Mouse (Mus musculus): ENCODE data around the gene Macc1. TPM values are rescaled to one million over a fixed set of nuclear protein-coding genes. Genes with fewer than 3 reads are reported as not detected.
A peak's percentile ranks its signal among the peaks of the same experiment; 100 is the strongest.

Macc1 gene
- total and polyA plus RNA-seq, 2 experiments from 2014 or later: 0.04 to 0.05 TPM

DNA sequence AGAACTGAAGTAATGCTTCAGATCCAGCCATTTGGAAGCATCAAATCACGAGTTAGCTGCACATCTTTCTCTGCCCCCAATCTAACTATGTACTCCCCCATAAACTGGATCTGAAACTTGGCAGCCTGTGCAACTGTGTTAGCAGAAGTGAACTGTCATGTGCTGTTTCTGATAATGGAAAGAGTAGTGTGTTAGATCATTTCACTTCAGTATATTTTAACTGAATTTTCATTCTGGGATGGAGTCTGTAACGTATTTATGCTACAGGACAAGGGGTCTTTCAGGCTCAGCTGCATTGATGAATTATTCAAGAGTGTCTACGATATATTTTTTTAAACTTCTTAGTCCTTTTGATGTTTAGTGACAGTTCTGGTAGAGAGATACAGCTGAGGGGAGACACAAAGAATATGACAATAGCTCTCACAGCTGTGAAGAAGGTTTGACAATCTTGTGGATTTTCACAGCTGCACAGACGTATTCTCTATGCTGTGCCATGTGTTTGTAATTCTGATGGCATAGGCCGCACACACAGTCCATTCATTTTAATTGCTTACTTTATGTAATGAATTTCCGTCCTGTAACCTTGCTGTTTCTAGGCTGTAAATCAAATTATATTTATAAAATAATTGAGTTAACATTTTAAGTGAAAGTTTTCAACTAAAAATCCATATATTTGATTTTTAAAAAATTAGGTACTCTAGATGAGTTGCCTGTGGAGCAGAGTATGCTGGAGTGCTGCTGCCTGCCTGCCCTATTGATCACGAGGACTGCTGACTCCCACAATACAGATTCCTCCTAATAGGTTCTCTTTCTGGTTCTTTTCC, 43.6 kb downstream of the Macc1 start:
- no peaks in the 10 kb centered on the region for H3K4me1 ChIP-seq (ENCODE audit: insufficient read depth, low read length)
- no peaks in the 10 kb centered on the region for H3K9me3 ChIP-seq (ENCODE audit: low read length)
- no peak overlapping the region for H3K4me3 ChIP-seq (ENCODE audit: low read length)
- H3K27me3 ChIP-seq (ENCODE audit: insufficient read depth, low read length): no peaks in the 10 kb centered on the region
- no peak overlapping the region for H3K4me2 ChIP-seq (ENCODE audit: low read depth, low read length)
- 34% methylated on average over 7 of the region's 7 CpGs for WGBS
- DNase-seq (ENCODE audit: low spot score): peak; percentile 3
- TF ChIP-seq CTCF (IDR thresholded peaks at IDR 0.05; ENCODE audit: low read depth): no peak
- no peaks in the 10 kb centered on the region for H3K36me3 ChIP-seq (ENCODE audit: insufficient read depth, low read length)
- H3K9ac ChIP-seq (replicated peaks; ENCODE audit: low read length): no peak overlapping the region
- H3K27ac ChIP-seq: no peak overlapping the region
- no peak for ATAC-seq

DNA sequence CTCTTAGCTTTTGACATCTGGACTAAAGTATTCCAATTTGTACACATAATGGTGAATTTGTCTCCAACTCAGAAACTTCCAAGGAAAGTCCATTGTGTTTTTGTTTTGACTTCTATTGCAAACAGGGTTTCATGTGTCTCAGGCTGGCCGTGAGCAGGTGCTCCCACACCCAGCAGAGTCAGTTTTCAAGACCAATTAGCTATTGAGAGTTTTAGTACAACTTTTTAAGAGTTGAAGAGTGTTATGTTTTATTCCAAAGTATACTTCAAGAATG, 44.1 kb downstream of the Macc1 start:
- H3K27me3 ChIP-seq (ENCODE audit: insufficient read depth, low read length): no peaks in the 10 kb centered on the region
- TF ChIP-seq CTCF (IDR thresholded peaks at IDR 0.05; ENCODE audit: low read depth): no peak
- no peaks in the 10 kb centered on the region for H3K9me3 ChIP-seq (ENCODE audit: low read length)
- no peak overlapping the region for H3K9ac ChIP-seq (replicated peaks; ENCODE audit: low read length)
- no peaks in the 10 kb centered on the region for H3K36me3 ChIP-seq (ENCODE audit: insufficient read depth, low read length)
- H3K27ac ChIP-seq: no peak overlapping the region
- WGBS: 47% methylated on average over 1 of the region's 1 CpGs
- no peak overlapping the region for H3K4me2 ChIP-seq (ENCODE audit: low read depth, low read length)
- H3K4me3 ChIP-seq (ENCODE audit: low read length): no peak overlapping the region
- H3K4me1 ChIP-seq (ENCODE audit: insufficient read depth, low read length): no peaks in the 10 kb centered on the region
- no peak for ATAC-seq
- DNase-seq (ENCODE audit: low spot score): no peak

DNA sequence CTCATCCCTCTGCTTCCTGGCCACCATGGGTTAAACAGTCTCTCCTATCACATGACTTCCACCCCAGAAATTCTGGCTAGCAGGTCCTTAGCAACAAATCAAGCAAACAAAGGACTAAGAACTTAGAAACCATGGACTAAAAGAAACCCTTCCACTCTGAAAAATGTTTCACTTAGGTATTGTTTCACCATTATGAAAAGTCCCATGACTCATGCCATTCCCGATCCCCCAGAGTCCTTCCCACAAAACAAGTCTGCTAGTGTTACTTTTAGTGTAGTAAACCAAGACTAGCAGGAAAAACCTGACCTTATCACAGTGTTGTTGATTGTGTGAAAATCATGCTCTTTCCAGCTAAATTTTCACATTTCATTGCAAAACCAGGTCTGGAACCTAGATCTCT, 51.0 kb downstream of the Macc1 start:
- H3K4me1 ChIP-seq (ENCODE audit: insufficient read depth, low read length): no peaks in the 10 kb centered on the region
- H3K4me2 ChIP-seq (ENCODE audit: low read depth, low read length): no peak overlapping the region
- H3K36me3 ChIP-seq (ENCODE audit: insufficient read depth, low read length): no peaks in the 10 kb centered on the region
- no peak overlapping the region for H3K9ac ChIP-seq (replicated peaks; ENCODE audit: low read length)
- DNase-seq (ENCODE audit: low spot score) (no peak), ATAC-seq (no peak)
- no peak for TF ChIP-seq CTCF (IDR thresholded peaks at IDR 0.05; ENCODE audit: low read depth)
- WGBS: 59% methylated on average over 1 of the region's 1 CpGs
- no peak overlapping the region for H3K4me3 ChIP-seq (ENCODE audit: low read length)
- H3K9me3 ChIP-seq (ENCODE audit: low read length): no peaks in the 10 kb centered on the region
- H3K27me3 ChIP-seq (ENCODE audit: insufficient read depth, low read length): no peaks in the 10 kb centered on the region
- no peak overlapping the region for H3K27ac ChIP-seq

DNA sequence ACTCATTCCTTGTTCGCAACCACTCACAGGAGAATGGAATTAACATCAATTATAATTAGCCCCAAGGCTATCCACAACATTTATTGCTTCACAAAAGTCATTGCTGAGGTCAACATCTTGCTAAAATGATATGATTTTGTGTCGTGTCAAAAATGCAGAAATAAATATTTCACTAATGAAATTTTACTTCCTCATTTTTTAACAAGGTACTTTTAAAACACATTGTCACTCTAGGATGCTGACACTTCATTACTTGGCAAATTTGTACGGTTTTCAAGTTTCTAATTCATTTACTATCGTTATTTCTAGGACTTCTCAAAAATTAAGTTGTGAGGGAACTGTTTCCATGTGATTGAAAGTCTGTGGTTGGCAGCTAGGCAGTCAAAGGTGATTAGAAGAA, 55.8 kb downstream of the Macc1 start:
- no peak overlapping the region for H3K4me3 ChIP-seq (ENCODE audit: low read length)
- H3K9ac ChIP-seq (replicated peaks; ENCODE audit: low read length): no peak overlapping the region
- WGBS: 82% methylated on average over 4 of the region's 4 CpGs
- H3K27ac ChIP-seq: no peak overlapping the region
- H3K36me3 ChIP-seq (ENCODE audit: insufficient read depth, low read length): no peaks in the 10 kb centered on the region
- H3K4me1 ChIP-seq (ENCODE audit: insufficient read depth, low read length): no peaks in the 10 kb centered on the region
- no peak for ATAC-seq
- DNase-seq (ENCODE audit: low spot score): no peak
- H3K4me2 ChIP-seq (ENCODE audit: low read depth, low read length): no peak overlapping the region
- no peak for TF ChIP-seq CTCF (IDR thresholded peaks at IDR 0.05; ENCODE audit: low read depth)
- H3K9me3 ChIP-seq (ENCODE audit: low read length): no peaks in the 10 kb centered on the region
- H3K27me3 ChIP-seq (ENCODE audit: insufficient read depth, low read length): no peaks in the 10 kb centered on the region

DNA sequence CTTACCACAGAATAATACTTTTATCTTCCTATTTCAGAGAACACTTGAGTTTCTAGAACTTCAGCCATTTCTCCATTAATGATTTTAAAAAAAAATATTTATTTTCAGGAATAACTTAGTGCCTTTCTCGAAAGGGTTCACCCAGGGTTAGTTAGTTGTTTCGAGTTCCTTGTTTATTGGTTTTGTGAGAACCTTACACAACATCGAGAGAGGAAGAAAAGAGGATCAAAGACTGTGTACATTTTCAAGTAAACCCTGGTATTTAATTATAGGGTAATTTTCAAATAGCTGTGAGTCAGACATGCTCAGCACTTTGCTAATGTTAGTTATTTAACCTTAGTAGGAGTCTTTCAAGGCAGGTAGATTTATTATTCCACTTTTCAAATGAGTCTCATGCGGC, 58.3 kb downstream of the Macc1 start:
- H3K27me3 ChIP-seq (ENCODE audit: insufficient read depth, low read length): no peaks in the 10 kb centered on the region
- H3K9me3 ChIP-seq (ENCODE audit: low read length): no peaks in the 10 kb centered on the region
- no peaks in the 10 kb centered on the region for H3K36me3 ChIP-seq (ENCODE audit: insufficient read depth, low read length)
- no peak overlapping the region for H3K27ac ChIP-seq
- H3K4me3 ChIP-seq (ENCODE audit: low read length): no peak overlapping the region
- no peak overlapping the region for H3K4me2 ChIP-seq (ENCODE audit: low read depth, low read length)
- H3K9ac ChIP-seq (replicated peaks; ENCODE audit: low read length): no peak overlapping the region
- no peak for TF ChIP-seq CTCF (IDR thresholded peaks at IDR 0.05; ENCODE audit: low read depth)
- DNase-seq (ENCODE audit: low spot score): no peak
- no peak for ATAC-seq
- 81% methylated on average over 4 of the region's 4 CpGs for WGBS
- no peaks in the 10 kb centered on the region for H3K4me1 ChIP-seq (ENCODE audit: insufficient read depth, low read length)

DNA sequence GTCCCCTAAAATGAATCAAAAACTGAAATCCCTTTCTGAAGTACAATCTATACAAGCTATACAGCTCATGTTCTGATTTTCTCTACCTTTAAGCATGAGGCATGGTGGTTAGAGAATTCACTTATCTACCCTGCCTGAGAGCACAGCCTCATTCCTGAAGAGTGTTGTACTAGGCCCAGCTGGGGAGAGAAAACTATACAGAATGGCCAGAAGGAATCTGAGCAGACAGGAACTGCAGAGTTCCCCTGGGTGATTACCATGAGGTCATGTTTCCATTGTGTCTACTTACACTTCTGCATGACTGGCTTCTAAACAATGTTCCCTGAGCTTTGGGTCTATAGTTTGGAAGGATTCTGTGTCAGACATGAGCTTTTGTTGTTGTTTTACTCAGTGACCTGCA, 62.8 kb downstream of the Macc1 start:
- Histone ChIP-seq H3K9ac (replicated peaks; ENCODE audit: low read length) (no peak overlapping the region), H3K36me3 (ENCODE audit: insufficient read depth, low read length) (no peaks in the 10 kb centered on the region), H3K9me3 (ENCODE audit: low read length) (no peaks in the 10 kb centered on the region), H3K4me2 (ENCODE audit: low read depth, low read length) (no peak overlapping the region), H3K27ac (no peak overlapping the region), H3K4me3 (ENCODE audit: low read length) (no peak overlapping the region), H3K27me3 (ENCODE audit: insufficient read depth, low read length) (no peaks in the 10 kb centered on the region), H3K4me1 (ENCODE audit: insufficient read depth, low read length) (no peaks in the 10 kb centered on the region)
- DNase-seq (ENCODE audit: low spot score): no peak
- no peak for ATAC-seq
- TF ChIP-seq CTCF (IDR thresholded peaks at IDR 0.05; ENCODE audit: low read depth): no peak

DNA sequence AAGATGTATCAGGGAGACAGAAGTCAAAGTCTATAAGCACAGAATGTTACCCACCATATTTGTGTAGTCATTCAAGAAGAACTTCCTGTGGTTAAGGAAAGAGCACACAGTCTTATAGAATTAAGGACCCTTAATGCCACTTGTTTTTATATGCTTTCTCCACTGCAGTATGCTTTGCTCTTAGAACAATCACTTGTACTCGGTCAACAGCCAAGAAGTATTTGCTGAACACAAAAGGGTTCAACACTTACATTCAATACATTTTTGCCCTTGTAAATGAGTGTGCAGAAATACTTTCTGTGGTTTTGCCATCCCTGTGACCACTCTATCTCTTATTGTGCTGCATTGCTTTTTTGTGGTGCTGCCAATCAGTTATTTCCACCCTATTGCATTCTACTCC, 67.8 kb downstream of the Macc1 start:
- 71% methylated on average over 1 of the region's 1 CpGs for WGBS
- Histone ChIP-seq H3K27me3 (ENCODE audit: insufficient read depth, low read length) (no peaks in the 10 kb centered on the region), H3K36me3 (ENCODE audit: insufficient read depth, low read length) (no peaks in the 10 kb centered on the region), H3K9ac (replicated peaks; ENCODE audit: low read length) (no peak overlapping the region), H3K9me3 (ENCODE audit: low read length) (no peaks in the 10 kb centered on the region), H3K4me2 (ENCODE audit: low read depth, low read length) (no peak overlapping the region), H3K27ac (no peak overlapping the region), H3K4me3 (ENCODE audit: low read length) (no peak overlapping the region), H3K4me1 (ENCODE audit: insufficient read depth, low read length) (no peaks in the 10 kb centered on the region)
- ATAC-seq (no peak), DNase-seq (ENCODE audit: low spot score) (no peak)
- no peak for TF ChIP-seq CTCF (IDR thresholded peaks at IDR 0.05; ENCODE audit: low read depth)

Data from hindbrain, postnatal 0 days (tissue).